Mouse (Mus musculus) embryonic facial prominence, embryonic 10.5 days (tissue): ENCODE measurements around the gene Fdxacb1. TPM values are rescaled to one million over a fixed set of nuclear protein-coding genes. Genes with fewer than 3 reads are reported as not detected.

Source experiments
- DNase-seq: peaks from one replicate; pipeline ENCODE4 v3.0.0-alpha.2; 2017; ENCODE audit warnings: low spot score
- H3K27ac ChIP-seq: fragments of 300-500 bp; sonication (generic); replicated peaks from 2 replicates; pipeline ENCODE4 v1.5.1; 2016; ENCODE audit warnings: mild to moderate bottlenecking
- H3K27me3 ChIP-seq: fragments of 300-500 bp; sonication (generic); replicated peaks from 2 replicates; pipeline ENCODE4 v1.6.1; 2016; ENCODE audit warnings: low read depth, mild to moderate bottlenecking; ENCODE audit not compliant: poor library complexity, severe bottlenecking
- H3K36me3 ChIP-seq: fragments of 300-500 bp; sonication (generic); replicated peaks from 2 replicates; pipeline ENCODE4 v1.6.1; 2016; ENCODE audit warnings: mild to moderate bottlenecking, moderate library complexity
- H3K4me1 ChIP-seq: fragments of 300-500 bp; sonication (generic); 2 replicates; pipeline ENCODE4 v1.6.1; 2016
- H3K4me3 ChIP-seq: fragments of 300-500 bp; sonication (generic); 2 replicates; pipeline ENCODE4 v1.5.1; 2016; ENCODE audit warnings: mild to moderate bottlenecking, moderate library complexity
- H3K9me3 ChIP-seq: fragments of 300-500 bp; sonication (generic); 2 replicates; pipeline ENCODE4 v1.6.1; 2016; ENCODE audit warnings: mild to moderate bottlenecking
- WGBS: fragments of 180-500 bp; shearing (Covaris S2); methylation state at CpG from one replicate; pipeline ENCODE4 v1.1.7; 2016; 5-methylcytosine and 5-hydroxymethylcytosine counted together
- polyA plus RNA-seq: library from polyadenylated mRNA; unstranded; fragments of >200 nt; fragmentation: Nextera tagmentation; extraction: Ambion mirVana; gene quantifications from 2 replicates; pipeline ENCODE4 v1.2.1, GENCODE M21; 2016

Gene Fdxacb1
- 13.2 and 13.4 TPM in 2 replicates for polyA plus RNA-seq

DNA sequence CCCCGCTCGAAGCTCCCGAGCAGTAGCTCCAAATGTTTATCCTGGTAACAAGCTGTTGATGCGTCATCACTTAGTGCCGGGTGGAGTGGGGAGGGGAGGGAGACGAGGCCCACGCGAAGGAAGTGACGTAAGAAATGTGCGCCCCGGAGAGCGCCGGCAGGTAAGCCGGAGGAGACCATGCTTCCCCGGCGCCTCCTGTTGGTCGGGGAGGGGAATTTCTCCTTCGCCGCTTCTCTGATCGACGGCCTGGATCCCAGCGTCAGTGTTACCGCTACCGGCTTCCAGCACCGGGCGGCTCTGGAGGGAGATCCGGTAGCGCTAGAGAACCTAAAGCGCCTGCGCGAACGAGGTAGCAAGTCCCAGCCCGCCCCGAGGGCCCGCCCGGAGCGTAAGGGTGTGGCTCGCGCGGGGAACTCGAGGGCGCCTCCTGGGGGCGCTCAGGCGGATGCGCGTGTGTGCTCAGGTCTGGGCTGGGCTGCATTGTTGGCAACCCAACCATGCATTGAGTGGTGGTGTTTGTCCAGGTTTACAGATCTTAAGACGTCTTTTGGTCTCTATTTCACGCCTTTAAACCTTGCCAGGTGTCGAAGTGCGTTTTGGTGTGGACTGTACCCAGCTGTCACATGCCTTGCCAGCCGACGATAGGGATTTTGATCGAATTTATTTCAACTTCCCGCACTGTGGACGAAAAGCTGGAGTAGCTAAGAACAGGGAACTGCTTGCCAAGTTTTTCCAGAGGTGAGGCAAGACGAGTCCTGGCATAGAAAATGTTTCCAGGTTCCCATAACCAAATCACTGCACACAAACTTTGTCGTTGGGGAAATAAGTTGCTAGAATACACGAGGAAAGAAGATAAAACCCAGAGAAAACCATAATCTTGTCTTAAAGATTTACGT, at the start of gene Fdxacb1:
Gene Fdxacb1 (plus strand): TSS at position 130 of the 896 bp plus-strand sequence.
- Histone ChIP-seq H3K9me3 (no peaks in the 10 kb centered on the region), H3K4me1 (peaks cover 16% of the 10 kb centered on the region), H3K27ac (peak within 1 kb of the TSS; percentile 94), H3K36me3 (peaks cover 17% of the 10 kb centered on the region), H3K4me3 (peak within 1 kb of the TSS; percentile 78), H3K27me3 (no peaks in the 10 kb centered on the region)
- DNase-seq, result peak; percentile 97
- WGBS, result 6% methylated on average over 59 of the region's 59 CpGs

DNA sequence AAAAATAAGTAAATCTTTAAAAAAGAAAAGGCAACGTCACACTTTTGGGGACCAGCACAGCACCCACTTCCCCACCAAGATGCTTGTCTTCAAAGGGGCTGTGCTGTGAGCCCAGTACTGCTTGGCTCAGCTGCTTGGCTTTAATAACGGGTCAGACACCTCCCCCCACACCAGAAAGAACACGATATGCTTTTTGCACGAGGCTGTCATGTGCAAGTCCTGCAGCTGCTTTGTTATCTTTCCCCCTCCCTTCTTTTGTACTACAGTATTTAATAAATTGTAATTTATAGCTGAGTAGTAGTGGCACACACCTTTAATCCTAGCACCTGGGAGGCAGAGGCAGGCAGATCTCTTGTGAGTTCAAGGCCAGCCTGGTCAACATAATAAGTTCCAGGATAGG, 49.2 kb upstream of the Fdxacb1 start:
- WGBS, result 88% methylated on average over 4 of the region's 4 CpGs
- Histone ChIP-seq H3K27me3 (no peaks in the 10 kb centered on the region), H3K4me1 (peaks cover 31% of the 10 kb centered on the region), H3K9me3 (no peaks in the 10 kb centered on the region), H3K4me3 (no peak overlapping the region), H3K36me3 (peaks cover 58% of the 10 kb centered on the region), H3K27ac (no peak overlapping the region)
- no peak for DNase-seq

DNA sequence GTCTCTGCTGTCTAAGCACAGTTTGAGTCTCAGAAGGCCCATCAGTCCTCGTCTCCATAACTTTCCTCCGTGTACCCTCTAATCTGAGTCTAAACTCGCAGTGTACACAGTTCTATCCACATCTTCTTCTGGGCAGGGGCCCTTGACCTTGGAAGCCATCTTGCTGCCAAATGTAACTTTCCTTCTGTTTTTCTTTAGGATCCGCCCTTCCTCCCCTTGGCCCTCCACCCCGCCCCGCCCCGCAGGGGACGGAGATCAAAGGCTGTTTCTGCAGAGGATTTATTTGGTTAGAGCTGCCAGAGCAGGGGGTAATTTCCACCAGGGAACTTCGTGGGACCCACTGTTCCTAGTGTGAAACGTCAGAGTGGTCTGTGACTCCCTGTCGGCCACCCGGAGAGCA, 47.0 kb upstream of the Fdxacb1 start:
- 39% methylated on average over 12 of the region's 12 CpGs for WGBS
- peak overlapping the region; percentile 32; the same call in 1 of the 2 replicates for H3K27ac ChIP-seq
- no peak overlapping the region for H3K4me3 ChIP-seq

DNA sequence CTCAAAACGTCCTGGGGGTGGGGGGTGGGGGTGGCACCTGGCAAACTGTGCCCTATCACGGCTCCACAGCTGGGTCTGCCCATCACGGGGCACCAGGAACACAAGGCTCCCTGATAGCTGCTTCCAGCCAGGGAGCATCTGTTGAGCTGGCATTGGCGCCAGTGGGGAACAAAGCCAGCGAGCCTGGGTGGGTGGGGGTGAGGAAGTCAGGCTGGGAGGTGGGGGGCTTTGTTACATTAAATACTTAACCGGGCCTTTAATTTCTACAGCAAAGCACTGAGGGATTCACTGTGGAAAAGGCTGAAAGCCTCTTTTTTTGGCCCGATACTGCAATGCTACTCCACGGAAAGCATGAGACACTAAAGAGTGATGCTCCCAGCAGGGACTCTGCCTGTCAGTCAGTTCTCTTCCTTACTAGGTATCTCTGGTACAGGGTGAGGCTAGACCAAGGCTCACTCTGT, 45.6 kb upstream of the Fdxacb1 start:
- peaks cover 61% of the 10 kb centered on the region for H3K4me1 ChIP-seq
- 0 out of 2 replicates have a peak overlapping the region, but pooled peaks have one; percentile 15 for H3K27ac ChIP-seq
- H3K9me3 ChIP-seq, result no peaks in the 10 kb centered on the region
- no peak overlapping the region for H3K4me3 ChIP-seq
- H3K27me3 ChIP-seq, result no peaks in the 10 kb centered on the region
- 64% methylated on average over 8 of the region's 8 CpGs for WGBS
- no peak for DNase-seq
- peaks cover 43% of the 10 kb centered on the region for H3K36me3 ChIP-seq

More for the DNA sequence above, 47.0 kb upstream of the Fdxacb1 start:
- no peaks in the 10 kb centered on the region for H3K9me3 ChIP-seq
- no peak for DNase-seq
- H3K27me3 ChIP-seq, result no peaks in the 10 kb centered on the region
- H3K4me1 ChIP-seq, result peaks cover 47% of the 10 kb centered on the region
- H3K36me3 ChIP-seq, result peaks cover 57% of the 10 kb centered on the region

DNA sequence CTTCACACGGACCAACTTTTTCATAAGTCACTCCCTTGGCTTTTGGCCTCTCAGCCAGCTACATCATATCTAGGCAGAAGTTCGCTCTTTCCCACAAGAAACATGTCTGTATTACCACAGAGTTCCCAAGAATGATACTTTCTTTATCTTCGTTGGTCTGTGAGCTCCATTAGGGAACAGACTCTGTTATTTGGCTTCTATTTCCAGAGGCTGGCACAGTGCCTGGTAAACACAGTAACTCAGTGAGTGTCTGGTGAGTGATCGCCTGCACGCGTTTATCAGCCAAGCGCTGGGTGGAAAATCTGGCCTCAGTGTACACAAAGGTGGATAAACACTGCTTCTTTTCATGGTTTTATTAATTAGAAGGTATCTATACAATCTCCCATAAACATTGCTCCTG, 44.6 kb upstream of the Fdxacb1 start:
- H3K4me1 ChIP-seq, result peaks cover 70% of the 10 kb centered on the region
- no peaks in the 10 kb centered on the region for H3K9me3 ChIP-seq
- H3K4me3 ChIP-seq, result no peak overlapping the region
- no peak for DNase-seq
- WGBS, result 87% methylated on average over 7 of the region's 7 CpGs
- no peaks in the 10 kb centered on the region for H3K27me3 ChIP-seq
- no peak overlapping the region for H3K27ac ChIP-seq
- peaks cover 34% of the 10 kb centered on the region for H3K36me3 ChIP-seq

DNA sequence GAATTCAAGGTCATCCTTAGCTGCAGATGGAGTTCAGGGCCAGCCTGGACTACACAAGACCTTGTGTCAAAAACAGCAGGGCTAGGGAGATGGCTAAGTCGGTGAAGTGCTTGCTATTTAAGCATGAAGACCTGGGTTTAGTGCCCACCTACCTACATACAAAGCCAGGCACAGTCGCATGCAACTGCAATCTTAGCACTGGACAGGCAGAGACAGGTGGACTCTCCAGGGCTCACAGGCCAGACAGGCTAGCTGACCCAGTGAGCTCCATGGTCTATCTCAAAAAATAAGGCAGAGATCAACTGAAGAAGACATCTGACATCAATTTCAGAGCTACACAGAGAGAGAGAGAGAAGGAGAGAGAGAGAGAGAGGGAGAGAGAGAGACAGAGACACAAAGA, 43.9 kb upstream of the Fdxacb1 start:
- 84% methylated on average over 2 of the region's 2 CpGs for WGBS
- H3K36me3 ChIP-seq, result peaks cover 33% of the 10 kb centered on the region
- H3K27me3 ChIP-seq, result no peaks in the 10 kb centered on the region
- peak overlapping the region; percentile 96 for H3K27ac ChIP-seq
- no peaks in the 10 kb centered on the region for H3K9me3 ChIP-seq
- peaks cover 72% of the 10 kb centered on the region for H3K4me1 ChIP-seq
- peak overlapping the region; percentile 32; the same call in 1 of the 2 replicates for H3K4me3 ChIP-seq
- DNase-seq, result no peak

DNA sequence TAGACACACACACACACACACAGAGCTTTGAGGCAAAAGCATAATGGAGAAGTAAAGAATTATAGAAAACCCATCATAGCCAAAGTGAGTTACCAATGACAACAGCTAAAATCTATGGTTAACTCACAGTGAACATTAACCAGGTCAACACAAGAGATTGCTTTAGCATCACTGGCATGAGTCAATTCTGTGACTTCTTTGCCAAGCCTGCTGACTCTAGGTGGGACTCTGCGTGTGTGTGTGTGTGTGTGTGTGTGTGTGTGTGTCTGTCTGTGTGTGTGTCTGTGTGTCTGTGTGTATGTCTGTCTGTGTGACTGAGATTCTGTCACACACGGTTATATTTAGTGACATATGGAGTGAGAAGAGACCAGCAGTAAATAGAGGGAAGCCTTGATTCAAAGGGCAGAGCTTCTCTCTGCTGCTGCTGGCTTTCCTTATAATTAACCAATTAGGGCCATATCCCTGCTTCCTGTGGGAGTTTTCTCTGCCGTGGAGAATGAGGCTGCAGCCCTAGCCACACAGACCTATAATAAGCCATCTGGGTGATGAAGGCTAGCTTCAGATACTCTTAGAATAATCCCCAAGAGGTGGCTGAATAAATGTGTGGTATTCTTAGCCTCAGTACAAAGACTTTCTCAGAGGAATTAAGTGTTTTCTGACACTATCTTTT, 43.2 kb upstream of the Fdxacb1 start:
- Histone ChIP-seq H3K9me3 (no peaks in the 10 kb centered on the region), H3K27ac (peak overlapping the region; percentile 96), H3K27me3 (peaks cover 3% of the 10 kb centered on the region; the same call in 1 of the 2 replicates), H3K4me3 (peak overlapping the region; percentile 32; the same call in 1 of the 2 replicates), H3K4me1 (peaks cover 76% of the 10 kb centered on the region), H3K36me3 (peaks cover 26% of the 10 kb centered on the region)
- peak; percentile 27 for DNase-seq
- 31% methylated on average over 3 of the region's 3 CpGs for WGBS

DNA sequence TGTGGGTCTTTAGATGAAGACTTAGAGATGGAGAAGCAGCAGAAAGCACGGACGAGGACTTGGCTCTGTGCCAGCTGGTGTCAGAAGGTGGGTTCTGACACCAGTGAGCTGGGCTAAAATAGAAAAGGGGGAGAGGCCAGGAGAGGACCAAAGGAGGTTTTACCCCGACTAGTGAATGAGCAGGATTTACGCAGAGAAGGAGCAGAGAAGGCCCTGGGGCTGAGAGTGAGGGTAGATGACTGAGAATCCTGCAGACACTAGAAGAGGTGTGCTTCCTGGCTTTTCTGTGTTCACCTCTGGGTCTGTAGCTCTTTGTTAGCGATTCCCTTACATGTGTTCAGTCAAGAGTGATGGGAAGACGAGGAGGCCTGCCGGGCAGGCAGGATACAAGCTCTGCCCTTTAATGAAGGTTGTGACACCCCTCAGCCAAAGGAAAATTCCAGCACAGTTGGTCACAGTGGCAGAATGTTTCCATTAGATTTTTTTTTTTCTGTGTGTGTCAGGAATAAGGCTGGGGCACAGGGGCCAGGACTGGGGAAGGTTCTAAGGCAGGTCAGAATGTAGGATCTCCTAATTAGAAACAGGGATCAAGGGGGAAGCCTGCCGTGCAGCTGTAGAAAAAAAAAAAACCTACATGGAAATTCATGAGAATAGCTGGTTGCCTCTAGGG, 42.0 kb upstream of the Fdxacb1 start:
- H3K9me3 ChIP-seq, result no peaks in the 10 kb centered on the region
- H3K27me3 ChIP-seq, result peaks cover 9% of the 10 kb centered on the region; the same call in 1 of the 2 replicates
- WGBS, result 23% methylated on average over 8 of the region's 8 CpGs
- DNase-seq, result peak; percentile 73
- H3K4me3 ChIP-seq, result peak overlapping the region; percentile 81
- peak overlapping the region; percentile 96 for H3K27ac ChIP-seq
- peaks cover 75% of the 10 kb centered on the region for H3K4me1 ChIP-seq
- H3K36me3 ChIP-seq, result peaks cover 16% of the 10 kb centered on the region

DNA sequence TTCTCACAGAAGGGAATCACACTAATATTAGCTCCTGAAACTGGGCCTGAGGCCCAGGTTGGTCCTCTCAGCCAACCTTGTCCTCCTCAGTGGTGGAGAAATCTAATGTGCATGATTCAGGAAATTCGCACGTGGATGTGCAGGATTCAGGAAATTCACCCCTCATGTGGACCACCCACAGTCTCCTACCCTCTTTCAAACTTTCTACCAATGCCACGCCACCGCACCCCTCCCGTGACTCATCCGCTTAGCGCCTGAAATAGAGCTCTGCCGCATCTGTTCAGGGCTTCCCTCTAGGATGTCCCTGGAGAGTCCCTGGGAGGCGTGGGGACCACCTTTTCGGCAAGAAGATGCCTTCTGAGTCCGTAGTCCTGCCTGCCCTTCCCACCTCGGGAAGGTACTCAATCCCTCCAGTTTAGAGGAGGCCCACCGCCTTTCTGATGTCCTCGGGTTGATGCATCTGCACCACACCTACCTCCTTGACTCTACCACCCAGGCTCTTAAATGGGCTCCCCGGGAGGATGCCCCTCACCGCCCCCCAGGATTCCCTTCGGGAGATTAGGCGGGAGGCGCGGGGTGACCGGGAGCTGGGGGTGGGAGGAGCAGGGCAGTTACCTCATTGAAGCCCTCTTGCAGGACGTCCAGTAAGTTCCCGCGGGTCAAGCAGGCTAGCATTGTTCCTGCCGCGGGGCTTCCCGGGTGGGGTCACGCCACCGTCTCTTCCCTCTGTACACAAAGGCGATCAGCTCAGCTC, 40.7 kb upstream of the Fdxacb1 start:
- Histone ChIP-seq H3K9me3 (no peaks in the 10 kb centered on the region), H3K4me1 (peaks cover 66% of the 10 kb centered on the region), H3K27ac (peak overlapping the region; percentile 96), H3K4me3 (peak overlapping the region; percentile 81), H3K36me3 (peaks cover 6% of the 10 kb centered on the region), H3K27me3 (peaks cover 9% of the 10 kb centered on the region; the same call in 1 of the 2 replicates)
- peak; percentile 68 for DNase-seq
- WGBS, result 3% methylated on average over 30 of the region's 30 CpGs

DNA sequence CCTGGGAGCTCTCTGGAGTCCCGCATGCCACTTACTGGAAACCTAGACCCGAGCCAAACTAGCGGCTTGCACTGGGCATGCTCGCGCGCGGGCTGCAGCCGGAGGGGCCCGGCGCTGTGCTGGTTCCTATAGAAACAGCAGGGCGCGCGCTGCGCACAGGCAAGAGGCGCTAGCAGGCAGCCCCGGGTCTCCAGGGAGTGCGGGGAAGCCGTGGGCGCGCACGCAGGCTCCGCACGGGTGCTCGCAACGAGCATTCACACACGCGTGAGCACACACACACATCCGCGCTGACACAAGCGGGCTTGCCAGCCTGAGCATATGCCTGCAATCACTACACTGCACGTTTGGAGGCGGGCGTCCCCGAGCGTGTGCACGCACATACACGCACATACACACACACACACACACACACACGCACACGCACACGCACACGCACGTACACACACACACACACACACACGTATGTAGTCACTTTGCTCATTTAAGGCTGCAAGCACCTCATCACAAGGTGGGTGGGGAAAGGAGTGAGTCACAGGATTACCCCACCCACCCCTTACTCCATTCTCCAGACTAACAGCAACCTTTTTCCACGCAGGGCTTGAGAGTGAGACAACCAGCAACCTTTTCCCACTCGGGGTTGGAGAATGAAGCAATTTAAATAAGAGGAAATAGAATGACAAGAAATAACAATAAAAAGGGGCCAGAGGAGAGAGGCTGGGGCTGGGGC, 39.9 kb upstream of the Fdxacb1 start:
- H3K27me3 ChIP-seq, result peaks cover 9% of the 10 kb centered on the region; the same call in 1 of the 2 replicates
- H3K9me3 ChIP-seq, result no peaks in the 10 kb centered on the region
- H3K27ac ChIP-seq, result peak overlapping the region; percentile 96
- DNase-seq, result peak; percentile 91
- H3K4me3 ChIP-seq, result peak overlapping the region; percentile 81
- under 1% methylated on average over 45 of the region's 45 CpGs for WGBS
- H3K36me3 ChIP-seq, result peaks cover 3% of the 10 kb centered on the region; the same call in 1 of the 2 replicates
- peaks cover 69% of the 10 kb centered on the region for H3K4me1 ChIP-seq

DNA sequence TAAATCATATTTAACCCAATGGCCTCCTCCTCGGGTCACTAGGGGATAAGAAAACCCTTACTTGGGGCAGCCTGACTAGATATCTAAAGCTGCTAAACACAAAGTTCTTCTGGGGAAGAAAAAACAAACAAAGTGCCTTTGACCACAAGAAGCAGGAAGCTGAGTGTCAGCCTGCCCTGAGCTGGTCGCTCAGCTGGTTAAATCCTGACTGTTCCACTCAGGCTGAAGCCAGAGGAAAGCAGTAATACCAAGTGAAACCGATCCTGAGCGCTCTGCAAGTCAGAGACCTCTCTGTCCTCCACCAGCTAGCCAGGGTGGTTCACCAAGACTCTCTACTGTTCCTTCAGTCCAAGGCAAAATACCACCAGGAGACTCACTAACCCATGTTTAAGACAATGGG, 38.4 kb upstream of the Fdxacb1 start:
- Histone ChIP-seq H3K4me1 (peaks cover 59% of the 10 kb centered on the region), H3K9me3 (no peaks in the 10 kb centered on the region), H3K36me3 (no peaks in the 10 kb centered on the region), H3K4me3 (no peak overlapping the region), H3K27ac (no peak overlapping the region), H3K27me3 (peaks cover 9% of the 10 kb centered on the region; the same call in 1 of the 2 replicates)
- DNase-seq, result no peak
- WGBS, result 39% methylated on average over 4 of the region's 4 CpGs
